Mouse (Mus musculus) layer of hippocampus, postnatal 36 days (tissue): ENCODE measurements around the gene Bud13. TPM values are rescaled to one million over a fixed set of nuclear protein-coding genes. Genes with fewer than 3 reads are reported as not detected.

Experiments
- DNase-seq, 2 experiments: peaks; one replicate each; pipeline ENCODE4 v3.0.0; 2022
- total RNA-seq, 2 experiments: library from RNA; stranded (reverse); gene quantifications; 2 replicates each; pipeline ENCODE4 v1.2.3; 2021

Bud13 gene
- total RNA-seq, 2 experiments from 2014 or later = 11.1 to 12.1 TPM

GRCm38 (mm10) chr9:46337852-46338291 lies 55.1 kb downstream of the Bud13 start:
- DNase-seq = peak in 1 of 2 experiments; percentile 58

- DNase-seq = no peak
Measured at GRCm38 (mm10) chr9:46338384-46338783, 55.6 kb downstream of the Bud13 start.

- DNase-seq = no peak
Measured at GRCm38 (mm10) chr9:46339051-46339652, 56.3 kb downstream of the Bud13 start.

- no peak for DNase-seq
Measured at GRCm38 (mm10) chr9:46345887-46346665, 63.3 kb downstream of the Bud13 start.

Other genes with a start within 250 kb of the Bud13 start
- not detected for gene Apoa1, start 54.4 kb upstream of the Bud13 start, total RNA-seq
- 1 to 10 TPM in 1 of 2 experiments, not detected in 1; 1.4 TPM for gene Apoc3, start 47.4 kb upstream of the Bud13 start, total RNA-seq
- not detected for gene Apoa4, start 42.3 kb upstream of the Bud13 start, total RNA-seq
- gene Apoa5, start 14.4 kb upstream of the Bud13 start, total RNA-seq = not detected
- gene Zpr1, start 9.9 kb upstream of the Bud13 start, total RNA-seq = 10 to 100 TPM; 37.9 to 40.6 TPM
- not detected for gene 4931429L15Rik, start 37.0 kb downstream of the Bud13 start, total RNA-seq